Mouse (Mus musculus) MEL (cell line): ENCODE results near the gene Gucd1. TPM values are rescaled to one million over a fixed set of nuclear protein-coding genes. Genes with fewer than 3 reads are reported as not detected.
A peak's percentile ranks its signal among the peaks of the same experiment; 100 is the strongest.

ENCODE experiments used
- DNase-seq: peaks from one replicate; pipeline ENCODE4 v3.0.0; 2011; ENCODE audit warnings: low read depth, low spot score
- H3K27ac ChIP-seq: 2 replicates; pipeline ENCODE4 v1.5.1; 2012; ENCODE audit warnings: low read depth, mild to moderate bottlenecking, control low read depth, low read length, moderate library complexity; ENCODE audit not compliant: control insufficient read depth
- H3K27me3 ChIP-seq, 2 experiments: fragments of 150-350 bp in 1 of 2; sonication (generic) in 1 of 2; 2 replicates each; pipeline ENCODE4 v1.6.1; 2012; ENCODE audit warnings: low read length in 2 of 2, mild to moderate bottlenecking in 2 of 2, improper control_type of control experiment in 1 of 2, moderate library complexity in 1 of 2; ENCODE audit not compliant: insufficient read depth in 2 of 2, control insufficient read depth in 1 of 2
- H3K36me3 ChIP-seq, 2 experiments: 2 replicates each; pipeline ENCODE4 v1.6.1; 2012 to 2014; ENCODE audit warnings: low read length in 2 of 2, improper control_type of control experiment in 1 of 2, inconsistent platforms in 1 of 2, mild to moderate bottlenecking in 1 of 2; ENCODE audit not compliant: insufficient read depth in 2 of 2, control insufficient read depth in 1 of 2
- H3K4me1 ChIP-seq, 2 experiments: fragments of 150-350 bp in 1 of 2; sonication (generic) in 1 of 2; 2 replicates each; pipeline ENCODE4 v1.6.1; 2012; ENCODE audit warnings: low read length in 2 of 2, improper control_type of control experiment in 1 of 2, mild to moderate bottlenecking in 1 of 2; ENCODE audit not compliant: insufficient read depth in 2 of 2, control insufficient read depth in 1 of 2
- H3K4me3 ChIP-seq, 2 experiments: fragments of 150-350 bp in 1 of 2; sonication (generic) in 1 of 2; 2 replicates each; pipeline ENCODE4 v1.5.1; 2012; ENCODE audit warnings: low read depth in 2 of 2, low read length in 2 of 2, mild to moderate bottlenecking in 2 of 2, moderate library complexity in 2 of 2, control low read depth in 1 of 2, improper control_type of control experiment in 1 of 2; ENCODE audit not compliant: control insufficient read depth in 1 of 2, insufficient read depth in 1 of 2
- H3K79me2 ChIP-seq: 2 replicates; pipeline ENCODE4 v1.6.1; 2012; ENCODE audit warnings: mild to moderate bottlenecking, low read length, moderate library complexity; ENCODE audit not compliant: control insufficient read depth, poor library complexity, insufficient read depth
- H3K9ac ChIP-seq: 2 replicates; pipeline ENCODE4 v1.6.1; 2012; ENCODE audit warnings: low read depth, mild to moderate bottlenecking, control low read depth, low read length, moderate library complexity; ENCODE audit not compliant: control insufficient read depth, poor library complexity, severe bottlenecking
- H3K9me3 ChIP-seq: fragments of 150-350 bp; sonication (generic); replicated peaks from 2 replicates; pipeline ENCODE4 v1.6.1; 2012; ENCODE audit warnings: mild to moderate bottlenecking, low read length, improper control_type of control experiment, moderate library complexity; ENCODE audit not compliant: insufficient read depth
- BHLHE40 ChIP-seq: IDR thresholded peaks from 2 replicates; pipeline ENCODE4 v1.6.1; 2012; ENCODE audit warnings: low read depth, mild to moderate bottlenecking, inconsistent platforms, low read length, improper control_type of control experiment, borderline replicate concordance
- CTCF ChIP-seq, 3 experiments: IDR thresholded peaks in 2 of 3; conservative IDR thresholded peaks in 1 of 3; 2 replicates each; pipeline ENCODE4 v1.5.1; 2011 to 2012; ENCODE audit warnings: low read length in 3 of 3, low read depth in 2 of 3, mild to moderate bottlenecking in 2 of 3, improper control_type of control experiment in 1 of 3, inconsistent platforms in 1 of 3, mixed read lengths in 1 of 3, moderate library complexity in 1 of 3; ENCODE audit not compliant: control insufficient read depth in 1 of 3, insufficient read depth in 1 of 3, poor library complexity in 1 of 3, severe bottlenecking in 1 of 3
- E2F4 ChIP-seq: IDR thresholded peaks from 2 replicates; pipeline ENCODE4 v1.6.1; 2011; ENCODE audit warnings: low read depth, low read length, improper control_type of control experiment, borderline replicate concordance
- EP300 ChIP-seq, 2 experiments: IDR thresholded peaks; 2 replicates each; pipeline ENCODE4 v1.6.1; 2011; ENCODE audit warnings: improper control_type of control experiment in 2 of 2, low read length in 2 of 2, low read depth in 1 of 2, mild to moderate bottlenecking in 1 of 2
- GATA1 ChIP-seq: IDR thresholded peaks from 2 replicates; pipeline ENCODE4 v1.6.1; 2011; ENCODE audit warnings: low read depth, low read length, improper control_type of control experiment
- KAT2A ChIP-seq: conservative IDR thresholded peaks from 2 replicates; pipeline ENCODE4 v1.6.1; 2012; ENCODE audit warnings: low read depth, low read length, improper control_type of control experiment, inconsistent platforms
- MAFK ChIP-seq: IDR thresholded peaks from 2 replicates; pipeline ENCODE4 v1.6.1; 2011; ENCODE audit warnings: low read depth, mild to moderate bottlenecking, low read length, improper control_type of control experiment, borderline replicate concordance
- MEF2A ChIP-seq: IDR thresholded peaks from 2 replicates; pipeline ENCODE4 v1.6.1; 2014; ENCODE audit warnings: low read depth, mild to moderate bottlenecking, inconsistent platforms, low read length, improper control_type of control experiment; ENCODE audit not compliant: poor library complexity, insufficient replicate concordance, severe bottlenecking; ENCODE audit errors: extremely low read depth
- MXI1 ChIP-seq: IDR thresholded peaks from 2 replicates; pipeline ENCODE4 v1.6.1; 2011; ENCODE audit warnings: mild to moderate bottlenecking, low read depth, low read length, improper control_type of control experiment
- MYC ChIP-seq: IDR thresholded peaks from 2 replicates; pipeline ENCODE4 v1.6.1; 2011; ENCODE audit warnings: low read depth, mild to moderate bottlenecking, low read length, improper control_type of control experiment, moderate library complexity
- NRF1 ChIP-seq: IDR thresholded peaks from 2 replicates; pipeline ENCODE4 v1.6.1; 2014; ENCODE audit warnings: low read depth, mild to moderate bottlenecking, inconsistent platforms, low read length, improper control_type of control experiment, moderate library complexity; ENCODE audit not compliant: poor library complexity, insufficient read depth, severe bottlenecking
- POLR2AphosphoS5 ChIP-seq: IDR thresholded peaks from 2 replicates; pipeline ENCODE4 v1.6.1; 2012; ENCODE audit warnings: low read depth, borderline replicate concordance, mild to moderate bottlenecking, inconsistent platforms, low read length, moderate library complexity, mixed read lengths
- RAD21 ChIP-seq: IDR thresholded peaks from 2 replicates; pipeline ENCODE4 v1.6.1; 2011; ENCODE audit warnings: mild to moderate bottlenecking, low read depth, low read length, improper control_type of control experiment
- RCOR1 ChIP-seq: IDR thresholded peaks from 2 replicates; pipeline ENCODE4 v1.6.1; 2012; ENCODE audit warnings: low read depth, mild to moderate bottlenecking, inconsistent platforms, low read length, improper control_type of control experiment
- SMC3 ChIP-seq: IDR thresholded peaks from 2 replicates; pipeline ENCODE4 v1.6.1; 2011; ENCODE audit warnings: low read depth, low read length, improper control_type of control experiment
- TAL1 ChIP-seq: IDR thresholded peaks from 2 replicates; pipeline ENCODE4 v1.6.1; 2012; ENCODE audit warnings: mild to moderate bottlenecking, inconsistent platforms, low read length, moderate library complexity, mixed read lengths
- TBP ChIP-seq: IDR thresholded peaks from 2 replicates; pipeline ENCODE4 v1.8.0; 2011; ENCODE audit warnings: low read depth, low read length, improper control_type of control experiment
- UBTF ChIP-seq: IDR thresholded peaks from 2 replicates; pipeline ENCODE4 v1.6.1; 2012; ENCODE audit warnings: low read depth, mild to moderate bottlenecking, inconsistent platforms, low read length, improper control_type of control experiment, moderate library complexity, borderline replicate concordance; ENCODE audit not compliant: insufficient read depth
- USF1 ChIP-seq: IDR thresholded peaks from 2 replicates; pipeline ENCODE4 v1.6.1; 2014; ENCODE audit warnings: low read depth, mild to moderate bottlenecking, inconsistent platforms, low read length, improper control_type of control experiment, moderate library complexity
- USF2 ChIP-seq, 2 experiments: IDR thresholded peaks; 2 replicates each; pipeline ENCODE4 v1.6.1; 2011 to 2012; ENCODE audit warnings: improper control_type of control experiment in 2 of 2, low read length in 2 of 2, borderline replicate concordance in 1 of 2, inconsistent platforms in 1 of 2, low read depth in 1 of 2, mild to moderate bottlenecking in 1 of 2; ENCODE audit not compliant: insufficient read depth in 1 of 2
- ZC3H11A ChIP-seq: IDR thresholded peaks from 2 replicates; pipeline ENCODE4 v1.6.1; 2012; ENCODE audit warnings: low read depth, mild to moderate bottlenecking, inconsistent platforms, low read length, improper control_type of control experiment
- ZNF384 ChIP-seq: IDR thresholded peaks from 2 replicates; pipeline ENCODE4 v1.6.1; 2012; ENCODE audit warnings: low read depth, mild to moderate bottlenecking, inconsistent platforms, low read length, improper control_type of control experiment
- polyA plus RNA-seq, 2 experiments: library from polyadenylated mRNA; stranded (reverse) in 1 of 2; unstranded in 1 of 2; fragments of >175 nt in 1 of 2; fragments of >200 nt in 1 of 2; gene quantifications; 2 replicates each; pipeline versions ENCODE4 v1.2.1 to v1.2.4; 2012; ENCODE audit warnings: low replicate concordance in 2 of 2, low read depth in 1 of 2; ENCODE audit not compliant: insufficient read length in 2 of 2, insufficient read depth in 1 of 2, missing spikeins in 1 of 2
- total RNA-seq: library from RNA; depleted of rRNA; stranded (reverse); fragments of 300-350 nt; gene quantifications from 2 replicates; pipeline ENCODE4 v1.2.3, GENCODE M21; 2012

Gucd1 gene
- total and polyA plus RNA-seq, 3 experiments, result 18.7 to 30.7 TPM; not detected in 1

GRCm38 (mm10) chr10:75444111-75444826, 73.5 kb downstream of the Gucd1 start:
- no peaks in the 10 kb centered on the region for H3K9me3 ChIP-seq
- H3K4me3 ChIP-seq, result no peak overlapping the region
- no peaks in the 10 kb centered on the region for H3K36me3 ChIP-seq
- DNase-seq, result no peak
- H3K79me2 ChIP-seq, result no peaks in the 10 kb centered on the region
- H3K27ac ChIP-seq, result no peak overlapping the region
- no peaks in the 10 kb centered on the region for H3K27me3 ChIP-seq
- TF ChIP-seq GATA1 (no peak), NRF1 (no peak), E2F4 (no peak), POLR2AphosphoS5 (no peak), RCOR1 (no peak), UBTF (no peak), TBP (no peak), EP300 (IDR thresholded peaks at IDR 0.05; ENCODE audit: low read depth in 1 of 2, low read length in 2 of 2) (no peak), RAD21 (no peak), ZC3H11A (no peak), MAFK (no peak), BHLHE40 (no peak), MEF2A (no peak), KAT2A (no peak), USF2 (IDR thresholded peaks at IDR 0.05; ENCODE audit: borderline replicate concordance in 1 of 2, insufficient read depth in 1 of 2, low read depth in 1 of 2, low read length in 2 of 2) (no peak), ZNF384 (no peak), CTCF (IDR thresholded peaks at IDR 0.05 in 2 of 3, conservative IDR thresholded peaks at IDR 0.05 in 1 of 3; ENCODE audit: control insufficient read depth in 1 of 3, insufficient read depth in 1 of 3, low read depth in 2 of 3, low read length in 3 of 3, poor library complexity in 1 of 3, severe bottlenecking in 1 of 3) (no peak), TAL1 (no peak)
- H3K4me1 ChIP-seq, result no peaks in the 10 kb centered on the region
- no peak overlapping the region for H3K9ac ChIP-seq

- peak; percentile 47 for DNase-seq
- no peaks in the 10 kb centered on the region for H3K9me3 ChIP-seq
- H3K79me2 ChIP-seq, result no peaks in the 10 kb centered on the region
- no peaks in the 10 kb centered on the region for H3K27me3 ChIP-seq
- no peak overlapping the region for H3K9ac ChIP-seq
- H3K4me1 ChIP-seq, result no peaks in the 10 kb centered on the region
- no peak overlapping the region for H3K4me3 ChIP-seq
- no peak overlapping the region for H3K27ac ChIP-seq
- no peaks in the 10 kb centered on the region for H3K36me3 ChIP-seq
- peak; percentile 33 for TF ChIP-seq RAD21
- TF ChIP-seq USF1, result peak; percentile 33; the same call in 1 of the 2 replicates
- TF ChIP-seq SMC3, result peak; percentile 69
- TF ChIP-seq ZNF384, result 0 out of 2 replicates have a peak, but pooled peaks have one; percentile 27
- TF ChIP-seq ZC3H11A, result peak; percentile 56; the same call in 1 of the 2 replicates
- no peak for TF ChIP-seq RCOR1
- TF ChIP-seq CTCF (IDR thresholded peaks at IDR 0.05 in 2 of 3, conservative IDR thresholded peaks at IDR 0.05 in 1 of 3; ENCODE audit: control insufficient read depth in 1 of 3, insufficient read depth in 1 of 3, low read depth in 2 of 3, low read length in 3 of 3, poor library complexity in 1 of 3, severe bottlenecking in 1 of 3), result peak in 2 of 3 experiments; percentile 35 to 54; a peak in 4 of 6 replicates
- TF ChIP-seq MYC, result no peak
- TF ChIP-seq MXI1, result no peak
Measured at GRCm38 (mm10) chr10:75443017-75443416, 74.8 kb downstream of the Gucd1 start.
